Mouse (Mus musculus): ENCODE measurements around the gene Cdc42bpb. TPM values are rescaled to one million over a fixed set of nuclear protein-coding genes. Genes with fewer than 3 reads are reported as not detected.

The Cdc42bpb gene
- total and polyA plus RNA-seq, 2 experiments from 2014 or later = 28.4 to 229 TPM

- WGBS = 60% methylated on average over 8 of the region's 8 CpGs
These were observed 9.2 kb upstream of the Cdc42bpb start for GRCm38 (mm10) chr12:111386642-111387120.

DNA sequence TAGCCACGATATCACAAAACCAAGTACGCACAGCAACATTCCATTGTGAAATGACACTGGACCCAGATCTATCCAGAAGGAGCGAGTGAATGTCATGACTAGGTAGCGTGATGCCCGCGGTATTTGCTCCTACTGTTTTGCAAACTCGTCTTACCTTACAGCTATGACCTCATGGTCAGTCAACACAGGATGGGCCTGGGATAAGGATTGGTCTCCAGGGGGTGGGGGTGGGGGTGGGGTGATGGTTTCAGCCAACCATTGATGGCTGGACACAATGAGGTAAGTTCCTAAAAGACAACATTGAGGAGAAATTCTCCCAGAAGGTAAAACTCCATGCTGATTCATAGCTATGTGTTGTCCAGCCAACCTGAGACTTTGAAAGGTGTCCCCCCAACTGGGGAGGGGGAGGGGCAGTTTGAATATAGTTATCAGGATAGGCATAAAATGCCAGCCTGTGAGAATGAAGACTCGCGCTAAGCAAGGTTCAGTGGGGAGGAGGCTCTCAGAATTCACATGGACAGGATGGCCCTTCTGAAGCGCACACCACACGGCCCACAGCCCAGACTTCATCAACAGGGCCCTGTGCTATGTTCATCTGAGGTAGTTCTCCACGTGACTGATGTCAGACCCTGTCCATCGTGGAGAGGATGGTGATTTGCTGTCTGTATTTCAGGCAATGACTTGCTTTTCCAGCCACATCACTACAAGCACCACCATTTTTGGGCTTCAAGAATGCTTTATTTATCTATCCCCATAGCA lies 8.5 kb upstream of the Cdc42bpb start:
- Histone ChIP-seq H3K27me3 (ENCODE audit: insufficient read depth, low read length) (no peaks in the 10 kb centered on the region), H3K27ac (no peak overlapping the region), H3K9ac (replicated peaks; ENCODE audit: low read length) (no peak overlapping the region), H3K4me1 (ENCODE audit: insufficient read depth, low read length) (no peaks in the 10 kb centered on the region), H3K4me3 (ENCODE audit: low read length) (no peak overlapping the region), H3K4me2 (ENCODE audit: low read depth, low read length) (no peak overlapping the region), H3K36me3 (ENCODE audit: insufficient read depth, low read length) (no peaks in the 10 kb centered on the region), H3K9me3 (ENCODE audit: low read length) (no peaks in the 10 kb centered on the region)
- DNase-seq (ENCODE audit: low spot score) (no peak), ATAC-seq (no peak)
- no peak for TF ChIP-seq CTCF (IDR thresholded peaks at IDR 0.05; ENCODE audit: low read depth)
- WGBS = 89% methylated on average over 13 of the region's 13 CpGs

More at GRCm38 (mm10) chr12:111386642-111387120, 9.2 kb upstream of the Cdc42bpb start:
- Histone ChIP-seq H3K4me3 (ENCODE audit: low read length) (no peak overlapping the region), H3K4me2 (ENCODE audit: low read depth, low read length) (no peak overlapping the region), H3K9me3 (ENCODE audit: low read length) (no peaks in the 10 kb centered on the region), H3K27me3 (ENCODE audit: insufficient read depth, low read length) (no peaks in the 10 kb centered on the region), H3K9ac (replicated peaks; ENCODE audit: low read length) (no peak overlapping the region), H3K27ac (no peak overlapping the region), H3K4me1 (ENCODE audit: insufficient read depth, low read length) (no peaks in the 10 kb centered on the region), H3K36me3 (ENCODE audit: insufficient read depth, low read length) (no peaks in the 10 kb centered on the region)
- DNase-seq (ENCODE audit: low spot score) (no peak), ATAC-seq (peak; percentile 32; the same call in 1 of the 2 replicates)
- TF ChIP-seq CTCF (IDR thresholded peaks at IDR 0.05; ENCODE audit: low read depth) = no peak

DNA sequence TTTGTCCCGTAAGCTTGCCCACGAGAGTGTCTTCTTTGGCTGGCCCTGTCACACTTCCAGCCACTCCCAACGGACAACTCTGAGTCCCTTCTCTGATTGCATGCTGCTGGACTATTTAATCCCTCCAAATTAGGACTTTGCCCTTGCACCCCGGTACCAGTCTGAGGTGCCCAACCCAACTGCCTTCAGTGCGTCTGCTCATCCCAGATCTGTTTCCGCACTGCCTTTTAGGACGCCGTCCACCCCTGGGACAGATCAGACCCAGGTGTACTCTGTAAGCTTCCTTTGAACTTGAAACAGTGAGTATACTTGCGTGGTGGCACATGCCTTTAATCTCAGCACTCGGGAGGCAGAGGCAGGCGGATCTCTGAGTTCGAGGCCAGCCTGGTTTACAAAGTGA lies 1.3 kb upstream of the Cdc42bpb start:
- 0 out of 2 replicates have a peak overlapping the region, but pooled peaks have one; percentile 89 for H3K27ac ChIP-seq
- 75% methylated on average over 12 of the region's 12 CpGs for WGBS
- peak overlapping the region; percentile 84; the same call in 1 of the 2 replicates for H3K9ac ChIP-seq (replicated peaks; ENCODE audit: low read length)

DNA sequence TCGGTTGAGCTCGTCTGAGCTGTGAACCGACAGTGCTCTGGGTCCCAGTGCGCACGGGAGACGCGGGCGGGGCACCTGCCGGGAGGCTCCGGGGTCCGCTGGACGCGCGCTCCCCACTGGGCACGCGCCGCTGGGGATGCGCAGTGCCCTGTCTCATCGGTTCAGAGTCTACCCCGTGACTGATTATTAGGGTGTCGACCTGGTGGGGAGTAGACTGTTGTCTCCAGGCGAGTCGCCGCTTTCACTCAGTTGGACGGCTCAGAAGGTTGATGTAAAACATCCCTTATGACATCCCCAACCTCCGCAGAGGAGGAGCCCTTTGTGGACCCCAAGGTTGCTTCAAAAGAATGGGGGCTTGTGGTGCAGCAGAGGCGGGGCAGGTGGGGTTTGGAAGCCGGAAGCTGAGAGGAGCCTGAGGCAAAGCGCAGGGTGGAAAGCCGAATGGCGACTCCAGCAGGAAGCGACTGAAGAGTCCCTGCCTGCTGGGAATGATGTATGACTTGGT lies 520 bp upstream of the Cdc42bpb start:
- DNase-seq (ENCODE audit: low spot score) (peak; percentile 62), ATAC-seq (peak; percentile 77)
- Histone ChIP-seq H3K9ac (replicated peaks; ENCODE audit: low read length) (peak overlapping the region; percentile 84), H3K27ac (peak overlapping the region; percentile 89), H3K9me3 (ENCODE audit: low read length) (no peaks in the 10 kb centered on the region), H3K27me3 (ENCODE audit: insufficient read depth, low read length) (no peaks in the 10 kb centered on the region), H3K4me3 (ENCODE audit: low read length) (peak overlapping the region; percentile 89), H3K4me1 (ENCODE audit: insufficient read depth, low read length) (peaks cover 5% of the 10 kb centered on the region), H3K36me3 (ENCODE audit: insufficient read depth, low read length) (no peaks in the 10 kb centered on the region), H3K4me2 (ENCODE audit: low read depth, low read length) (peak overlapping the region; percentile 65)
- no peak for TF ChIP-seq CTCF (IDR thresholded peaks at IDR 0.05; ENCODE audit: low read depth)
- WGBS = under 1% methylated on average over 32 of the region's 32 CpGs

More for the DNA sequence above, 1.3 kb upstream of the Cdc42bpb start:
- Histone ChIP-seq H3K4me2 (ENCODE audit: low read depth, low read length) (peak overlapping the region; percentile 65), H3K36me3 (ENCODE audit: insufficient read depth, low read length) (no peaks in the 10 kb centered on the region), H3K4me1 (ENCODE audit: insufficient read depth, low read length) (peaks cover 5% of the 10 kb centered on the region), H3K27me3 (ENCODE audit: insufficient read depth, low read length) (no peaks in the 10 kb centered on the region), H3K9me3 (ENCODE audit: low read length) (no peaks in the 10 kb centered on the region), H3K4me3 (ENCODE audit: low read length) (peak overlapping the region; percentile 89)
- DNase-seq (ENCODE audit: low spot score) = no peak
- no peak for TF ChIP-seq CTCF (IDR thresholded peaks at IDR 0.05; ENCODE audit: low read depth)
- no peak for ATAC-seq

- Histone ChIP-seq H3K4me1 (ENCODE audit: insufficient read depth, low read length) (peaks cover 5% of the 10 kb centered on the region), H3K9ac (replicated peaks; ENCODE audit: low read length) (peak overlapping the region; percentile 84), H3K36me3 (ENCODE audit: insufficient read depth, low read length) (no peaks in the 10 kb centered on the region), H3K9me3 (ENCODE audit: low read length) (no peaks in the 10 kb centered on the region), H3K4me3 (ENCODE audit: low read length) (peak overlapping the region; percentile 89), H3K27ac (peak overlapping the region; percentile 89), H3K27me3 (ENCODE audit: insufficient read depth, low read length) (no peaks in the 10 kb centered on the region), H3K4me2 (ENCODE audit: low read depth, low read length) (peak overlapping the region; percentile 65)
- ATAC-seq (peak; percentile 28), DNase-seq (ENCODE audit: low spot score) (peak; percentile 42)
- 2% methylated on average over 40 of the region's 49 CpGs for WGBS
- no peak for TF ChIP-seq CTCF (IDR thresholded peaks at IDR 0.05; ENCODE audit: low read depth)
These were observed 639 bp downstream of the Cdc42bpb start for GRCm38 (mm10) chr12:111376826-111377331.

GRCm38 (mm10) chr12:111376053-111376452 lies 1.5 kb downstream of the Cdc42bpb start:
- ATAC-seq = no peak
- WGBS = 23% methylated on average over 6 of the region's 6 CpGs
- TF ChIP-seq CTCF (IDR thresholded peaks at IDR 0.05; ENCODE audit: low read depth) = no peak
- H3K4me2 ChIP-seq (ENCODE audit: low read depth, low read length) = peak overlapping the region; percentile 65
- no peak for DNase-seq (ENCODE audit: low spot score)
- H3K4me3 ChIP-seq (ENCODE audit: low read length) = peak overlapping the region; percentile 89
- no peaks in the 10 kb centered on the region for H3K27me3 ChIP-seq (ENCODE audit: insufficient read depth, low read length)
- H3K36me3 ChIP-seq (ENCODE audit: insufficient read depth, low read length) = no peaks in the 10 kb centered on the region
- no peaks in the 10 kb centered on the region for H3K9me3 ChIP-seq (ENCODE audit: low read length)
- peaks cover 5% of the 10 kb centered on the region for H3K4me1 ChIP-seq (ENCODE audit: insufficient read depth, low read length)
- peak overlapping the region; percentile 84 for H3K9ac ChIP-seq (replicated peaks; ENCODE audit: low read length)
- peak overlapping the region; percentile 89; the same call in 1 of the 2 replicates for H3K27ac ChIP-seq
